10 mouse cellular contexts compared by ENCODE assay signal in genomic region chr10:6296621-6297020, GRCm38 (mm10).
DNase-seq lines count a peak whose midpoint lies in the region; ATAC-seq lines count a peak whose summit lies in the region.
"Had no signal": no experiment of that assay in that cellular context is flagged by ENCODE, and none has a peak within 500 bp of the region (broad histone marks: within the 10 kb centered on the region; RNA-seq: fewer than 3 reads in every experiment).

No protein-coding gene starts in this region.

- WGBS in forebrain, embryonic 16.5 days = 65% methylated on average over 4 of the region's 4 CpGs
- 90% methylated on average over 4 of the region's 4 CpGs for WGBS in midbrain, embryonic 14.5 days
- 93% methylated on average over 4 of the region's 4 CpGs for WGBS in hindbrain, embryonic 14.5 days

- no peak overlapping the region for H3K27ac ChIP-seq in forebrain, embryonic 16.5 days (ENCODE audit: low read length)
- no peak overlapping the region for H3K27ac ChIP-seq in midbrain, embryonic 14.5 days (replicated peaks; ENCODE audit: low read depth, low read length)
- no peak overlapping the region for H3K27ac ChIP-seq in hindbrain, embryonic 14.5 days

- H3K9me3 ChIP-seq in forebrain, embryonic 16.5 days (ENCODE audit: control insufficient read depth, low read length) = no peaks in the 10 kb centered on the region
- H3K9me3 ChIP-seq in midbrain, embryonic 14.5 days (ENCODE audit: control insufficient read depth, low read length) = no peaks in the 10 kb centered on the region
- H3K9me3 ChIP-seq in hindbrain, embryonic 14.5 days (ENCODE audit: control insufficient read depth, low read length) = no peaks in the 10 kb centered on the region
- H3K9me3 ChIP-seq: megakaryocyte, embryonic 14.5 days had no signal

- DNase-seq in cerebellum, adult 18-20 months = peak; percentile 78 to 83
- peak; percentile 18 to 29 for DNase-seq in layer of hippocampus, postnatal 25 days (ENCODE audit: extremely low spot score in 1 of 2, low spot score in 1 of 2)
- DNase-seq in right cerebral cortex, postnatal 10 days (ENCODE audit: low spot score in 2 of 2) = peak; percentile 80 to 83
- no peak for DNase-seq in midbrain, embryonic 14.5 days
- DNase-seq in hindbrain, embryonic 14.5 days (ENCODE audit: low spot score) = no peak
- no peak for DNase-seq in kidney, postnatal 4 days
- DNase-seq: kidney, postnatal 25 days had no signal

- no peak overlapping the region for H3K9ac ChIP-seq in forebrain, embryonic 16.5 days (replicated peaks; ENCODE audit: low read depth, low read length)
- no peak overlapping the region for H3K9ac ChIP-seq in midbrain, embryonic 14.5 days (replicated peaks; ENCODE audit: low read length)
- no peak overlapping the region for H3K9ac ChIP-seq in hindbrain, embryonic 14.5 days

- no peaks in the 10 kb centered on the region for H3K36me3 ChIP-seq in forebrain, embryonic 16.5 days (ENCODE audit: control insufficient read depth, insufficient read depth)
- no peaks in the 10 kb centered on the region for H3K36me3 ChIP-seq in midbrain, embryonic 14.5 days (ENCODE audit: control insufficient read depth, insufficient read depth, low read length)
- no peaks in the 10 kb centered on the region for H3K36me3 ChIP-seq in hindbrain, embryonic 14.5 days (replicated peaks; ENCODE audit: control insufficient read depth, insufficient read depth)

- H3K4me3 ChIP-seq in forebrain, embryonic 16.5 days (replicated peaks; ENCODE audit: low read length) = no peak overlapping the region
- H3K4me3 ChIP-seq in midbrain, embryonic 14.5 days (replicated peaks; ENCODE audit: low read depth, low read length) = no peak overlapping the region
- no peak overlapping the region for H3K4me3 ChIP-seq in hindbrain, embryonic 14.5 days (replicated peaks; ENCODE audit: low read length)
- H3K4me3 ChIP-seq: erythroblast, embryonic 14.5 days; megakaryocyte, embryonic 14.5 days had no signal

- H3K27me3 ChIP-seq in forebrain, embryonic 16.5 days (replicated peaks; ENCODE audit: control insufficient read depth, insufficient read depth, low read length) = no peaks in the 10 kb centered on the region
- no peaks in the 10 kb centered on the region for H3K27me3 ChIP-seq in midbrain, embryonic 14.5 days (ENCODE audit: control insufficient read depth, insufficient read depth, low read length)
- no peaks in the 10 kb centered on the region for H3K27me3 ChIP-seq in hindbrain, embryonic 14.5 days (ENCODE audit: control insufficient read depth, insufficient read depth, low read length)
- H3K27me3 ChIP-seq: megakaryocyte, embryonic 14.5 days had no signal

- no peak overlapping the region for H3K4me2 ChIP-seq in forebrain, embryonic 16.5 days (ENCODE audit: low read length)
- no peak overlapping the region for H3K4me2 ChIP-seq in midbrain, embryonic 14.5 days (ENCODE audit: low read length)
- H3K4me2 ChIP-seq in hindbrain, embryonic 14.5 days (replicated peaks) = no peak overlapping the region

- ATAC-seq in forebrain, embryonic 16.5 days = peak; percentile 79
- ATAC-seq in midbrain, embryonic 14.5 days (ENCODE audit: low FRiP score, low TSS enrichment) = no peak
- ATAC-seq in hindbrain, embryonic 14.5 days (ENCODE audit: low FRiP score) = no peak

- no peaks in the 10 kb centered on the region for H3K4me1 ChIP-seq in forebrain, embryonic 16.5 days (replicated peaks; ENCODE audit: control insufficient read depth, insufficient read depth, low read length)
- H3K4me1 ChIP-seq in midbrain, embryonic 14.5 days (ENCODE audit: control insufficient read depth, insufficient read depth, low read length) = no peaks in the 10 kb centered on the region
- no peaks in the 10 kb centered on the region for H3K4me1 ChIP-seq in hindbrain, embryonic 14.5 days (replicated peaks; ENCODE audit: control insufficient read depth, insufficient read depth, low read length)
- H3K4me1 ChIP-seq: megakaryocyte, embryonic 14.5 days had no signal

Comparison
In these comparisons a context has a peak if more than half of its experiments do, and no peak if none do; other contexts are left out.
1. DNase-seq: peak in cerebellum, adult 18-20 months (2 of 2), layer of hippocampus, postnatal 25 days (2 of 2) and right cerebral cortex, postnatal 10 days (2 of 2); none in midbrain, embryonic 14.5 days (single experiment), hindbrain, embryonic 14.5 days (single experiment) and kidney, postnatal 4 days (0 of 2).